Mouse (Mus musculus) effector memory CD4-positive, alpha-beta T cell, adult 5 months (primary cell): ENCODE data around the gene F7. TPM values are rescaled to one million over a fixed set of nuclear protein-coding genes. Genes with fewer than 3 reads are reported as not detected.

ENCODE experiments used
- polyA plus RNA-seq: library from polyadenylated mRNA; unstranded; fragments of 100-300 nt; shearing (Covaris generic); gene quantifications from one replicate; pipeline ENCODE4 v1.2.1, GENCODE M21; 2017

The F7 gene
- not detected for polyA plus RNA-seq

DNA sequence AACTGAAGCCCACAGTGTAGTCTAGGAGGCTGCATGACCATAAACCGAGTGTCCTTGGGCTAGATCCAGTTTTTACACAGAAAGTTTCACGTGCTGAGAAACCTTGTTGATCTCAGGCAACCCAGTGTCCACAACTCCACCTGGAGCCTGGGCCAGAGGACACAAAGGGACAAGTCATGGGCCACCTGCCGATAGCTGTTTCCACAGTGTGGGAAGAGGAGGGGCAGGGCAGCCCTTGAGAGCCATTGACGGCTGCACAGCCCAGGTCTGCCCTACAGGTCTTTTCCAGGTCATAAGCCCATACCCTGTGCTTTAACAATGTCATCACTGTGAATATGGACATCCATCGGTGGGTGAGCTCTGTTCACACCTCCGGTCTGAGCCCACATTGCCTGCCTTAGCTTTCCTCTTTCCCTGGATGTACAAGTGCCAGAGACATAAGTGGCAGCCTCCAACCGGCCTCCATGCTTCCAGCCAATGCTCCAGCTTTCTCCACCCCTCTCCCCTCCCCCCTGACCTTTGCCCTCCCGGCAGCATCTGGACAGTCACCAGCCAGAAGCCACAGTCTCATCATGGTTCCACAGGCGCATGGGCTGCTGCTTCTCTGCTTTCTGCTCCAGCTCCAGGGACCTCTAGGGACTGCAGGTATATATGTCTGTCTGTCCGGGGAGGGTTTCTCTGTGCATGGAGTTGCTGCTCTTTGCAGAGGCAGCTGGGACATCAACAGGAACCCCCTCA is at the start of gene F7:
TSS of gene F7 (plus strand) at position 548 of the 738 bp plus-strand sequence.

GRCm38 (mm10) chr8:13037015-13037414 is 11.2 kb downstream of the F7 start, which contains the start of gene F10:
Gene F10, plus strand, starts transcription at chr8:13037308.

GRCm38 (mm10) chr8:13060441-13061150 is 34.8 kb downstream of the F7 start, which contains the start of gene Proz:
Gene Proz, plus strand, starts transcription at chr8:13060914.

Other genes with a start within 250 kb of the F7 start
- gene Mcf2l, start 152.2 kb upstream of the F7 start, polyA plus RNA-seq: 1.0 TPM
- gene F10, start 11.3 kb downstream of the F7 start, polyA plus RNA-seq: not detected
- 2.2 TPM for gene Proz, start 34.9 kb downstream of the F7 start, polyA plus RNA-seq
- gene Pcid2, start 79.4 kb downstream of the F7 start, polyA plus RNA-seq: 37.3 TPM
- gene Cul4a, start 79.6 kb downstream of the F7 start, polyA plus RNA-seq: 24.1 TPM
- 204 TPM for gene Lamp1, start 133.1 kb downstream of the F7 start, polyA plus RNA-seq
- 2.3 TPM for gene Grtp1, start 174.6 kb downstream of the F7 start, polyA plus RNA-seq
- gene Adprhl1, start 228.1 kb downstream of the F7 start, polyA plus RNA-seq: not detected